Mouse (Mus musculus) myocyte (in vitro differentiated cells): ENCODE measurements around the gene Psmb3.

Experiments used
- POLR2A ChIP-seq: IDR thresholded peaks from one replicate; pipeline ENCODE4 v1.6.1; 2011; ENCODE audit warnings: low read depth, mild to moderate bottlenecking, control low read depth, moderate library complexity; ENCODE audit not compliant: insufficient read length
- USF1 ChIP-seq: IDR thresholded peaks from one replicate; pipeline ENCODE4 v1.6.1; 2011; ENCODE audit warnings: low read depth, mild to moderate bottlenecking, control low read depth, moderate library complexity

DNA sequence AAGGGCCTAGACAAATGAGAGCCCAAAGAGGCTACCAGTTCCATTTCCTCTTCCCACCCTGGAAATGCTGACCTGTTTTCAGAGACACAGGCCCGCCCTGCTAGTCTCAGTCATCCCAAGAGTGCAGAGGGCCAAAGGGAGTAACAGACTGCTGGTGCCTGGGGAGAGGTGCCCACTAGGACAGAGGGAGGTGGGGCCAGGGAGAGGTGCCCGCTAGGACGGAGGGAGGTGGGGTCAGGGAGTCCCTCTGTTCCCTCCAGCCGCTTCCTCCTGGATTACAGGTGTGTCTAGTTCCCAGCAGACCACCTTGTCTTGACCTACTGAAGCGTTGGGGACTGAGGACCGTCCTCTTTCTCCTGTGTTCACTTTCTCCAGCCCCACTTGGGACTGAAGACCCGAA lies 18.4 kb upstream of the Psmb3 start:
- no peak for TF ChIP-seq POLR2A
- TF ChIP-seq USF1 = no peak
